Mouse (Mus musculus) midbrain, embryonic 11.5 days (tissue): ENCODE measurements at regions not wholly inside any gene's neighbourhood (a gene's known extent, or its start where the extent isn't known, plus 50 kb on each side); places are given as distances from the start of the nearest gene placed in this dataset. TPM values are rescaled to one million over a fixed set of nuclear protein-coding genes. Genes with fewer than 3 reads are reported as not detected.

Source experiments
- ATAC-seq: fragments of 200-750 bp; cut with Nextera tagmentation; 2 replicates; pipeline ENCODE4 v1.8.0; 2017; ENCODE audit warnings: moderate TSS enrichment, moderate library complexity; ENCODE audit not compliant: low FRiP score
- DNase-seq: peaks from one replicate; pipeline ENCODE4 v3.0.0; 2015; ENCODE audit warnings: low spot score; ENCODE audit errors: missing footprints
- H3K27ac ChIP-seq: fragments of 300-500 bp; sonication (generic); 2 replicates; pipeline ENCODE4 v1.5.1; 2014; ENCODE audit warnings: low read depth, low read length
- H3K27me3 ChIP-seq: fragments of 300-500 bp; sonication (generic); 2 replicates; pipeline ENCODE4 v1.6.1; 2014; ENCODE audit warnings: mild to moderate bottlenecking, low read length, moderate library complexity, mixed read lengths; ENCODE audit not compliant: control insufficient read depth, insufficient read depth
- H3K36me3 ChIP-seq: fragments of 300-500 bp; sonication (generic); 2 replicates; pipeline ENCODE4 v1.6.1; 2014; ENCODE audit warnings: mild to moderate bottlenecking, low read length, moderate library complexity, mixed read lengths; ENCODE audit not compliant: control insufficient read depth, insufficient read depth
- H3K4me1 ChIP-seq: fragments of 300-500 bp; sonication (generic); 2 replicates; pipeline ENCODE4 v1.6.1; 2014; ENCODE audit warnings: low read length; ENCODE audit not compliant: control insufficient read depth, insufficient read depth
- H3K4me2 ChIP-seq: fragments of 300-500 bp; sonication (generic); 2 replicates; pipeline ENCODE4 v1.6.1; 2014; ENCODE audit warnings: mild to moderate bottlenecking, moderate library complexity
- H3K4me3 ChIP-seq: fragments of 300-500 bp; sonication (generic); 2 replicates; pipeline ENCODE4 v1.5.1; 2014; ENCODE audit warnings: low read depth, low read length
- H3K9ac ChIP-seq: fragments of 300-500 bp; sonication (generic); 2 replicates; pipeline ENCODE4 v1.6.1; 2014; ENCODE audit warnings: low read length
- H3K9me3 ChIP-seq: fragments of 300-500 bp; sonication (generic); 2 replicates; pipeline ENCODE4 v1.6.1; 2016; ENCODE audit warnings: low read length; ENCODE audit not compliant: control insufficient read depth
- microRNA-seq: library from miRNA; unstranded; fragments of <30 nt; microRNA quantifications from one replicate; pipeline ENCODE4, GENCODE M21; 2017

- Histone ChIP-seq H3K27me3 (no peaks in the 10 kb centered on the region), H3K4me1 (no peaks in the 10 kb centered on the region), H3K4me3 (no peak overlapping the region), H3K27ac (no peak overlapping the region), H3K36me3 (no peaks in the 10 kb centered on the region), H3K9ac (no peak overlapping the region), H3K4me2 (no peak overlapping the region), H3K9me3 (no peaks in the 10 kb centered on the region)
- ATAC-seq (no peak), DNase-seq (no peak)
Measured at GRCm38 (mm10) chr17:82080301-82080700, 342.1 kb upstream of the Slc8a1 start.

Small RNAs in the stretch of these regions (microRNA-seq; reads per million reads assigned to microRNA genes)
- not detected for gene Gm23400
- gene Gm27359, result not detected
